Mouse (Mus musculus) MEL (cell line): ENCODE results near the gene Trim10. TPM values are rescaled to one million over a fixed set of nuclear protein-coding genes. Genes with fewer than 3 reads are reported as not detected.
A peak's percentile ranks its signal among the peaks of the same experiment; 100 is the strongest.

Experiments used
- DNase-seq: peaks from one replicate; pipeline ENCODE4 v3.0.0; 2011; ENCODE audit warnings: low read depth, low spot score
- H3K27ac ChIP-seq: 2 replicates; pipeline ENCODE4 v1.5.1; 2012; ENCODE audit warnings: low read depth, mild to moderate bottlenecking, control low read depth, low read length, moderate library complexity; ENCODE audit not compliant: control insufficient read depth
- H3K27me3 ChIP-seq, 2 experiments: fragments of 150-350 bp in 1 of 2; sonication (generic) in 1 of 2; 2 replicates each; pipeline ENCODE4 v1.6.1; 2012; ENCODE audit warnings: low read length in 2 of 2, mild to moderate bottlenecking in 2 of 2, improper control_type of control experiment in 1 of 2, moderate library complexity in 1 of 2; ENCODE audit not compliant: insufficient read depth in 2 of 2, control insufficient read depth in 1 of 2
- H3K36me3 ChIP-seq, 2 experiments: 2 replicates each; pipeline ENCODE4 v1.6.1; 2012 to 2014; ENCODE audit warnings: low read length in 2 of 2, improper control_type of control experiment in 1 of 2, inconsistent platforms in 1 of 2, mild to moderate bottlenecking in 1 of 2; ENCODE audit not compliant: insufficient read depth in 2 of 2, control insufficient read depth in 1 of 2
- H3K4me1 ChIP-seq, 2 experiments: fragments of 150-350 bp in 1 of 2; sonication (generic) in 1 of 2; 2 replicates each; pipeline ENCODE4 v1.6.1; 2012; ENCODE audit warnings: low read length in 2 of 2, improper control_type of control experiment in 1 of 2, mild to moderate bottlenecking in 1 of 2; ENCODE audit not compliant: insufficient read depth in 2 of 2, control insufficient read depth in 1 of 2
- H3K4me3 ChIP-seq, 2 experiments: fragments of 150-350 bp in 1 of 2; sonication (generic) in 1 of 2; 2 replicates each; pipeline ENCODE4 v1.5.1; 2012; ENCODE audit warnings: low read depth in 2 of 2, low read length in 2 of 2, mild to moderate bottlenecking in 2 of 2, moderate library complexity in 2 of 2, control low read depth in 1 of 2, improper control_type of control experiment in 1 of 2; ENCODE audit not compliant: control insufficient read depth in 1 of 2, insufficient read depth in 1 of 2
- H3K79me2 ChIP-seq: 2 replicates; pipeline ENCODE4 v1.6.1; 2012; ENCODE audit warnings: mild to moderate bottlenecking, low read length, moderate library complexity; ENCODE audit not compliant: control insufficient read depth, poor library complexity, insufficient read depth
- H3K9ac ChIP-seq: 2 replicates; pipeline ENCODE4 v1.6.1; 2012; ENCODE audit warnings: low read depth, mild to moderate bottlenecking, control low read depth, low read length, moderate library complexity; ENCODE audit not compliant: control insufficient read depth, poor library complexity, severe bottlenecking
- H3K9me3 ChIP-seq: fragments of 150-350 bp; sonication (generic); replicated peaks from 2 replicates; pipeline ENCODE4 v1.6.1; 2012; ENCODE audit warnings: mild to moderate bottlenecking, low read length, improper control_type of control experiment, moderate library complexity; ENCODE audit not compliant: insufficient read depth
- BHLHE40 ChIP-seq: IDR thresholded peaks from 2 replicates; pipeline ENCODE4 v1.6.1; 2012; ENCODE audit warnings: low read depth, mild to moderate bottlenecking, inconsistent platforms, low read length, improper control_type of control experiment, borderline replicate concordance
- CTCF ChIP-seq, 3 experiments: IDR thresholded peaks in 2 of 3; conservative IDR thresholded peaks in 1 of 3; 2 replicates each; pipeline ENCODE4 v1.5.1; 2011 to 2012; ENCODE audit warnings: low read length in 3 of 3, low read depth in 2 of 3, mild to moderate bottlenecking in 2 of 3, improper control_type of control experiment in 1 of 3, inconsistent platforms in 1 of 3, mixed read lengths in 1 of 3, moderate library complexity in 1 of 3; ENCODE audit not compliant: control insufficient read depth in 1 of 3, insufficient read depth in 1 of 3, poor library complexity in 1 of 3, severe bottlenecking in 1 of 3
- E2F4 ChIP-seq: IDR thresholded peaks from 2 replicates; pipeline ENCODE4 v1.6.1; 2011; ENCODE audit warnings: low read depth, low read length, improper control_type of control experiment, borderline replicate concordance
- EP300 ChIP-seq, 2 experiments: IDR thresholded peaks; 2 replicates each; pipeline ENCODE4 v1.6.1; 2011; ENCODE audit warnings: improper control_type of control experiment in 2 of 2, low read length in 2 of 2, low read depth in 1 of 2, mild to moderate bottlenecking in 1 of 2
- ETS1 ChIP-seq: IDR thresholded peaks from 2 replicates; pipeline ENCODE4 v1.6.1; 2012; ENCODE audit warnings: low read depth, mild to moderate bottlenecking, inconsistent platforms, low read length, improper control_type of control experiment, moderate library complexity
- GATA1 ChIP-seq: IDR thresholded peaks from 2 replicates; pipeline ENCODE4 v1.6.1; 2011; ENCODE audit warnings: low read depth, low read length, improper control_type of control experiment
- JUND ChIP-seq: IDR thresholded peaks from 2 replicates; pipeline ENCODE4 v1.6.1; 2011; ENCODE audit warnings: low read depth, mild to moderate bottlenecking, improper control_type of control experiment, low read length
- MAFK ChIP-seq: IDR thresholded peaks from 2 replicates; pipeline ENCODE4 v1.6.1; 2011; ENCODE audit warnings: low read depth, mild to moderate bottlenecking, low read length, improper control_type of control experiment, borderline replicate concordance
- MAZ ChIP-seq: IDR thresholded peaks from 2 replicates; pipeline ENCODE4 v1.6.1; 2012; ENCODE audit warnings: low read depth, mild to moderate bottlenecking, inconsistent platforms, low read length, improper control_type of control experiment
- NRF1 ChIP-seq: IDR thresholded peaks from 2 replicates; pipeline ENCODE4 v1.6.1; 2014; ENCODE audit warnings: low read depth, mild to moderate bottlenecking, inconsistent platforms, low read length, improper control_type of control experiment, moderate library complexity; ENCODE audit not compliant: poor library complexity, insufficient read depth, severe bottlenecking
- POLR2AphosphoS2 ChIP-seq: IDR thresholded peaks from 2 replicates; pipeline ENCODE4 v1.6.1; 2011; ENCODE audit warnings: low read length, improper control_type of control experiment
- RCOR1 ChIP-seq: IDR thresholded peaks from 2 replicates; pipeline ENCODE4 v1.6.1; 2012; ENCODE audit warnings: low read depth, mild to moderate bottlenecking, inconsistent platforms, low read length, improper control_type of control experiment
- SIN3A ChIP-seq: IDR thresholded peaks from 2 replicates; pipeline ENCODE4 v1.6.1; 2012; ENCODE audit warnings: low read length, improper control_type of control experiment, inconsistent platforms
- TAL1 ChIP-seq: IDR thresholded peaks from 2 replicates; pipeline ENCODE4 v1.6.1; 2012; ENCODE audit warnings: mild to moderate bottlenecking, inconsistent platforms, low read length, moderate library complexity, mixed read lengths
- TBP ChIP-seq: IDR thresholded peaks from 2 replicates; pipeline ENCODE4 v1.8.0; 2011; ENCODE audit warnings: low read depth, low read length, improper control_type of control experiment
- TCF12 ChIP-seq: IDR thresholded peaks from 2 replicates; pipeline ENCODE4 v1.6.1; 2014; ENCODE audit warnings: low read depth, mild to moderate bottlenecking, inconsistent platforms, low read length, improper control_type of control experiment, moderate library complexity
- USF1 ChIP-seq: IDR thresholded peaks from 2 replicates; pipeline ENCODE4 v1.6.1; 2014; ENCODE audit warnings: low read depth, mild to moderate bottlenecking, inconsistent platforms, low read length, improper control_type of control experiment, moderate library complexity
- USF2 ChIP-seq, 2 experiments: IDR thresholded peaks; 2 replicates each; pipeline ENCODE4 v1.6.1; 2011 to 2012; ENCODE audit warnings: improper control_type of control experiment in 2 of 2, low read length in 2 of 2, borderline replicate concordance in 1 of 2, inconsistent platforms in 1 of 2, low read depth in 1 of 2, mild to moderate bottlenecking in 1 of 2; ENCODE audit not compliant: insufficient read depth in 1 of 2
- ZC3H11A ChIP-seq: IDR thresholded peaks from 2 replicates; pipeline ENCODE4 v1.6.1; 2012; ENCODE audit warnings: low read depth, mild to moderate bottlenecking, inconsistent platforms, low read length, improper control_type of control experiment
- ZMIZ1 ChIP-seq: IDR thresholded peaks from 2 replicates; pipeline ENCODE4 v1.6.1; 2012; ENCODE audit warnings: low read depth, mild to moderate bottlenecking, inconsistent platforms, low read length, improper control_type of control experiment, moderate library complexity
- polyA plus RNA-seq, 2 experiments: library from polyadenylated mRNA; stranded (reverse) in 1 of 2; unstranded in 1 of 2; fragments of >175 nt in 1 of 2; fragments of >200 nt in 1 of 2; gene quantifications; 2 replicates each; pipeline versions ENCODE4 v1.2.1 to v1.2.4; 2012; ENCODE audit warnings: low replicate concordance in 2 of 2, low read depth in 1 of 2; ENCODE audit not compliant: insufficient read length in 2 of 2, insufficient read depth in 1 of 2, missing spikeins in 1 of 2
- total RNA-seq: library from RNA; depleted of rRNA; stranded (reverse); fragments of 300-350 nt; gene quantifications from 2 replicates; pipeline ENCODE4 v1.2.3, GENCODE M21; 2012

Gene Trim10
- total and polyA plus RNA-seq, 3 experiments: 30.2 to 30.4 TPM; not detected in 1

GRCm38 (mm10) chr17:36843696-36844095 lies 25.7 kb upstream of the Trim10 start:
- H3K27ac ChIP-seq: peak overlapping the region; percentile 17
- H3K9me3 ChIP-seq: no peaks in the 10 kb centered on the region
- H3K79me2 ChIP-seq: no peaks in the 10 kb centered on the region
- DNase-seq: no peak
- no peak for TF ChIP-seq USF1
- TF ChIP-seq CTCF (IDR thresholded peaks at IDR 0.05 in 2 of 3, conservative IDR thresholded peaks at IDR 0.05 in 1 of 3; ENCODE audit: control insufficient read depth in 1 of 3, insufficient read depth in 1 of 3, low read depth in 2 of 3, low read length in 3 of 3, poor library complexity in 1 of 3, severe bottlenecking in 1 of 3): no peak
- TF ChIP-seq ZC3H11A: no peak
- no peak for TF ChIP-seq MAZ
- TF ChIP-seq BHLHE40: no peak
- TF ChIP-seq NRF1: no peak
- TF ChIP-seq USF2 (IDR thresholded peaks at IDR 0.05; ENCODE audit: borderline replicate concordance in 1 of 2, insufficient read depth in 1 of 2, low read depth in 1 of 2, low read length in 2 of 2): no peak
- TF ChIP-seq MAFK: no peak
- TF ChIP-seq E2F4: no peak
- no peak for TF ChIP-seq TCF12
- H3K4me3 ChIP-seq: no peak overlapping the region
- peaks cover 0 to 30% of the 10 kb centered on the region in 2 experiments; a peak in 2 of 4 replicates for H3K36me3 ChIP-seq
- H3K27me3 ChIP-seq: no peaks in the 10 kb centered on the region
- no peak overlapping the region for H3K9ac ChIP-seq
- peaks cover 19 to 30% of the 10 kb centered on the region in 2 experiments for H3K4me1 ChIP-seq

GRCm38 (mm10) chr17:36844286-36844719 lies 25.1 kb upstream of the Trim10 start:
- H3K27ac ChIP-seq: peak overlapping the region; percentile 56
- peak; percentile 67 for DNase-seq
- H3K4me3 ChIP-seq: no peak overlapping the region
- no peaks in the 10 kb centered on the region for H3K9me3 ChIP-seq
- H3K4me1 ChIP-seq: peaks cover 19 to 27% of the 10 kb centered on the region in 2 experiments
- H3K9ac ChIP-seq: no peak overlapping the region
- TF ChIP-seq USF2 (IDR thresholded peaks at IDR 0.05; ENCODE audit: borderline replicate concordance in 1 of 2, insufficient read depth in 1 of 2, low read depth in 1 of 2, low read length in 2 of 2): no peak
- TF ChIP-seq E2F4: no peak
- TF ChIP-seq GATA1: peak; percentile 66
- TF ChIP-seq JUND: no peak
- TF ChIP-seq SIN3A: peak; percentile 30; the same call in 1 of the 2 replicates
- 0 out of 2 replicates have a peak, but pooled peaks have one; percentile 40 for TF ChIP-seq TCF12
- peak; percentile 83 for TF ChIP-seq ETS1
- TF ChIP-seq EP300 (IDR thresholded peaks at IDR 0.05; ENCODE audit: low read depth in 1 of 2, low read length in 2 of 2): peak; percentile 36 to 69; a peak in 2 of 4 replicates
- TF ChIP-seq TAL1: 0 out of 2 replicates have a peak, but pooled peaks have one; percentile 13
- 0 out of 2 replicates have a peak, but pooled peaks have one; percentile 32 for TF ChIP-seq TBP
- TF ChIP-seq USF1: no peak
- TF ChIP-seq ZMIZ1: no peak
- 0 out of 2 replicates have a peak, but pooled peaks have one; percentile 22 for TF ChIP-seq RCOR1
- no peak for TF ChIP-seq POLR2AphosphoS2
- no peak for TF ChIP-seq MAFK
- no peak for TF ChIP-seq NRF1
- no peaks in the 10 kb centered on the region for H3K79me2 ChIP-seq
- peaks cover 0 to 30% of the 10 kb centered on the region in 2 experiments; a peak in 2 of 4 replicates for H3K36me3 ChIP-seq
- H3K27me3 ChIP-seq: no peaks in the 10 kb centered on the region
